Mouse (Mus musculus): ENCODE measurements around the gene Grwd1.

DNA sequence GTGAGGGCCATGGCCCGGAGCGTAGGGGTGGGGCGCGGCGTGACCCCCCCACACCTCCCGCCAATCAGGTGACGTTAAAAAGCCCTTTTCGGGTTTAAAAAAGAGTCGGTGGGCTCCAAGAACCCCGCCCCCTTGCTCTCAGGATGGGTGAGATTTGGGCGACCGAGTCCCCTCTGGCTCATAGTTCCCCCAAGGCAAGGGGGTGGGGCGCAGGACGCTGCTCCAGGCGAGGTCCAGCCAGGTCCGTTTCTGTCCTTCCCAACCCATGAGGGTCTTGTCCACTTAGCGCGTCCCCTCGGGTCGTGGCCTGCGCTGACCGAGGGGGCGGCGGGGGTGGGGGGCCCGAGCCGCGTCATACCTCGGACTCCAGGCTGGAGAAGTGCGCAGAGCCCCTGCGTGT is 1.7 kb upstream of the Grwd1 start:
- TF ChIP-seq CTCF (IDR thresholded peaks at IDR 0.05; ENCODE audit: control insufficient read depth, insufficient read depth, insufficient read length) (no peak), USF1 (IDR thresholded peaks at IDR 0.05; ENCODE audit: low read depth) (no peak), MAX (IDR thresholded peaks at IDR 0.05) (no peak), MYOG (IDR thresholded peaks at IDR 0.05; ENCODE audit: control insufficient read depth, extremely low read depth, insufficient read length) (no peak)
